Mouse (Mus musculus): ENCODE data around the gene Polr2f. TPM values are rescaled to one million over a fixed set of nuclear protein-coding genes. Genes with fewer than 3 reads are reported as not detected.

Gene Polr2f
- polyA plus RNA-seq, 1 experiment = 166 TPM

DNA sequence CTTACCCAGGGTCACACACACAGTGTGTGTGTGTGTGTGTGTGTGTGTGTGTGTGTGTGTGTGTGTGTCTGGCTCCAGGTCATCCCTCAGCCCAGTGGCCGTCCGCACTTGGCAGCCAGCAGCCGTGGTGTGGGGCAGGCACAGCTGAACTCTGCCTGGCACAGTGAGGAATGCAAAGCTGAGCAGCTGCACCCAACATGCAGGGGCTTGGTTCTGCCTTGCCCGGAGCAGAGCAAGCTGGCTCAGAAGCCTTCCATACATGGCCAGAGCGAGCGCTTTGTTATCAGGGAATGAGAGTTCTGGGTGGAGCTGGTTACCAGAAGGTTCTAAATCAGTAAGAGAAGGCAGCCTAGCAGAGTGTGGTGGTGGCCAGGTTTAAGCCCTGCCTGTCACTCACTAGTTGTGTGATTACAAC, 43.2 kb upstream of the Polr2f start:
- Histone ChIP-seq H3K36me3 (ENCODE audit: control insufficient read depth, insufficient read depth, low read length, poor library complexity, severe bottlenecking) (peaks cover 18% of the 10 kb centered on the region), H3K27ac (ENCODE audit: insufficient read depth, low read length) (no peak overlapping the region)

DNA sequence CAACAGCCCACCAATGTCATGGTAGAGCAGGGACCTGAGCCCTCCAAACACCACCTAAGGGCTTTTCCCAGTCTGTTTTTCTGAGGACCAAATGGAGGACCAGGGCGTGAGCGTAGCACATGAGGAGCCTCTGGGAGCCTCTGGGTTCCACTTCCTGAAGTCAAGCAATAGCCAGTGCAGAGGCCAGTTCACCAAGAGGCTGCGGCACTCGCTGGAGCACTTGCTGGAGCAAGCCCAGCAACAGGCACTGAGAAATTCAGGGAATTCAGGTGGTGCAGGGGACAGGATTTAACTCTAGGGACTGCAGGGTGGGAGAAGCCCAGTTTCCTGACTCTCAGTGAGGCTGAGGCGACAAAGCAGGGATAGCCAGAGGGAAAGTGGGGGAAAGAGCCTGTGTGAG, 42.6 kb upstream of the Polr2f start:
- Histone ChIP-seq H3K4me3 (ENCODE audit: low read depth, low read length) (no peak overlapping the region), H3K9me3 (replicated peaks; ENCODE audit: control insufficient read depth, insufficient read depth, low read length, poor library complexity, severe bottlenecking) (no peaks in the 10 kb centered on the region), H3K9ac (ENCODE audit: low read depth, poor library complexity, severe bottlenecking) (no peak overlapping the region), H3K27ac (ENCODE audit: insufficient read depth, low read length) (no peak overlapping the region), H3K36me3 (ENCODE audit: control insufficient read depth, insufficient read depth, low read length, poor library complexity, severe bottlenecking) (peaks cover 17% of the 10 kb centered on the region), H3K27me3 (ENCODE audit: control insufficient read depth, insufficient read depth, low read length, poor library complexity, severe bottlenecking) (no peaks in the 10 kb centered on the region), H3K4me1 (ENCODE audit: control insufficient read depth, insufficient read depth, low read length) (no peaks in the 10 kb centered on the region)
- TF ChIP-seq EP300 (IDR thresholded peaks at IDR 0.05; ENCODE audit: insufficient read depth, low read depth, low read length) (no peak), CTCF (IDR thresholded peaks at IDR 0.05; ENCODE audit: low read depth, low read length) (no peak)

More for the DNA sequence above, 43.2 kb upstream of the Polr2f start:
- Histone ChIP-seq H3K4me1 (ENCODE audit: control insufficient read depth, insufficient read depth, low read length) (no peaks in the 10 kb centered on the region), H3K9ac (ENCODE audit: low read depth, poor library complexity, severe bottlenecking) (no peak overlapping the region), H3K27me3 (ENCODE audit: control insufficient read depth, insufficient read depth, low read length, poor library complexity, severe bottlenecking) (no peaks in the 10 kb centered on the region), H3K9me3 (replicated peaks; ENCODE audit: control insufficient read depth, insufficient read depth, low read length, poor library complexity, severe bottlenecking) (no peaks in the 10 kb centered on the region), H3K4me3 (ENCODE audit: low read depth, low read length) (no peak overlapping the region)
- TF ChIP-seq POLR2A (IDR thresholded peaks at IDR 0.05; ENCODE audit: insufficient read depth, low read length) = no peak
- no peak for TF ChIP-seq CTCF (IDR thresholded peaks at IDR 0.05; ENCODE audit: low read depth, low read length)
- no peak for TF ChIP-seq EP300 (IDR thresholded peaks at IDR 0.05; ENCODE audit: insufficient read depth, low read depth, low read length)

DNA sequence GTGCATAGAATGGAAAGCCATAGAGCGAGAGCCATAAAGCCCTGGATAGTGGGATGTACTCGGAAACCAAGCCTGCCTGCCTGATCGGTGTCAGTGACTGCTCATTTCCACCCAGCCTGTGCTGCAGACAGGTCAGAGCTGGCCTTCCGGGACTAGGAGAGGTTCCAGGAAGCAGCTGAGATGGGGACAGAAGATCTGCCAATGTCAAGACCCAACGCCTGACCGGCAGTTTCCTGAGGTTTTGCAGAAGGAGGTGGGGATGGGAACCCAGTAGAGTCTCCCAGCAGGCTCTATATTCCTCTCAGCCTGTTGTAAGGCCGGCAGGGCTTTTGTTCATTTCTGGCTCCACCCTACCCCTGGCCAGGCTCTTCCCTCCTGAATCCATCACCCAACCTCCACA, 41.9 kb upstream of the Polr2f start:
- TF ChIP-seq CTCF (IDR thresholded peaks at IDR 0.05; ENCODE audit: low read depth, low read length) (no peak), EP300 (IDR thresholded peaks at IDR 0.05; ENCODE audit: insufficient read depth, low read depth, low read length) (no peak), POLR2A (IDR thresholded peaks at IDR 0.05; ENCODE audit: insufficient read depth, low read length) (no peak)
- Histone ChIP-seq H3K4me3 (ENCODE audit: low read depth, low read length) (no peak overlapping the region), H3K9ac (ENCODE audit: low read depth, poor library complexity, severe bottlenecking) (no peak overlapping the region), H3K4me1 (ENCODE audit: control insufficient read depth, insufficient read depth, low read length) (no peaks in the 10 kb centered on the region), H3K9me3 (replicated peaks; ENCODE audit: control insufficient read depth, insufficient read depth, low read length, poor library complexity, severe bottlenecking) (no peaks in the 10 kb centered on the region), H3K36me3 (ENCODE audit: control insufficient read depth, insufficient read depth, low read length, poor library complexity, severe bottlenecking) (peaks cover 11% of the 10 kb centered on the region), H3K27ac (ENCODE audit: insufficient read depth, low read length) (no peak overlapping the region), H3K27me3 (ENCODE audit: control insufficient read depth, insufficient read depth, low read length, poor library complexity, severe bottlenecking) (no peaks in the 10 kb centered on the region)

DNA sequence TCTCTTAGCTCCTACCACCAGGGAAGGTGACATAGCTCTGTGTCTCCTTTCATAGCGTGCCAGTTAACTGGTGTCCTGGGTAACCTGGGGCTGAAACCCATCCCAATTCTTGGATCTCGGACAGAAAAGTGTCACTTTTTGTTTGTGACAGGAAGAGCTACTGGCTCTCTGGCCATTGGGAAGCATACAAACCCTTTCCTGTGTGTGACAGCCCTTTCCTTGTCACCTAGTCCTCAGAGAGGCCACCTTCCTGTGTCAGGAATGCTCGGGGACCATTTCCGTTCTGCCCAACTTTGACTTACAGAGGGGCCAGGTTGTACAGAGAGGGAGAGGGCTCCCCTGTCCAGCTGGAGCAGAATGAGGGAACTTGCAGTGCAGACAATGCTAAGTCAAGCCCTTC, 41.4 kb upstream of the Polr2f start:
- TF ChIP-seq POLR2A (IDR thresholded peaks at IDR 0.05; ENCODE audit: insufficient read depth, low read length) (no peak), CTCF (IDR thresholded peaks at IDR 0.05; ENCODE audit: low read depth, low read length) (no peak), EP300 (IDR thresholded peaks at IDR 0.05; ENCODE audit: insufficient read depth, low read depth, low read length) (no peak)

DNA sequence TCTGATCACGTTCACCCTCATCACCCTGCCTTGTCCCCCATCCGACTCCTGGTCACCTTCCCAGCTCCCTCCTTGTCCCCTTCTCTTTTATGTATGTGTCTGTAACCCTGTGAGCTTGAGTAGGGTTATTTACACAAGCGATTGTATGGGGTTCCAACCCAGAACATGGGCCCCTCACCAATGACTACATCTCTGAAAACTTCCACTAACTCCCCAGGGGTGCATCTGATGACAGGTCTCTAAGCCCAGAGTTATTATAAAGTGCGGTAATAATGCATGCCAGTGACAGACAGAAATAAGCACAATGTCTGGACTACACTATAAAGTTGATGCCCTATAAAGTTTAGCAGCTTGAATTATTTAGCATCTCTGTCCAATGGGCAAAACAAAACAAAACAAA, 40.4 kb upstream of the Polr2f start:
- Histone ChIP-seq H3K9ac (ENCODE audit: low read depth, poor library complexity, severe bottlenecking) (no peak overlapping the region), H3K27me3 (ENCODE audit: control insufficient read depth, insufficient read depth, low read length, poor library complexity, severe bottlenecking) (no peaks in the 10 kb centered on the region), H3K4me3 (ENCODE audit: low read depth, low read length) (no peak overlapping the region), H3K9me3 (replicated peaks; ENCODE audit: control insufficient read depth, insufficient read depth, low read length, poor library complexity, severe bottlenecking) (no peaks in the 10 kb centered on the region), H3K4me1 (ENCODE audit: control insufficient read depth, insufficient read depth, low read length) (peaks cover 2% of the 10 kb centered on the region), H3K36me3 (ENCODE audit: control insufficient read depth, insufficient read depth, low read length, poor library complexity, severe bottlenecking) (no peaks in the 10 kb centered on the region), H3K27ac (ENCODE audit: insufficient read depth, low read length) (no peak overlapping the region)
- TF ChIP-seq POLR2A (IDR thresholded peaks at IDR 0.05; ENCODE audit: insufficient read depth, low read length) = no peak
- TF ChIP-seq CTCF (IDR thresholded peaks at IDR 0.05; ENCODE audit: low read depth, low read length) = no peak
- TF ChIP-seq EP300 (IDR thresholded peaks at IDR 0.05; ENCODE audit: insufficient read depth, low read depth, low read length) = no peak

More for the DNA sequence above, 41.4 kb upstream of the Polr2f start:
- H3K9ac ChIP-seq (ENCODE audit: low read depth, poor library complexity, severe bottlenecking) = no peak overlapping the region
- H3K36me3 ChIP-seq (ENCODE audit: control insufficient read depth, insufficient read depth, low read length, poor library complexity, severe bottlenecking) = peaks cover 5% of the 10 kb centered on the region
- H3K4me1 ChIP-seq (ENCODE audit: control insufficient read depth, insufficient read depth, low read length) = no peaks in the 10 kb centered on the region
- H3K9me3 ChIP-seq (replicated peaks; ENCODE audit: control insufficient read depth, insufficient read depth, low read length, poor library complexity, severe bottlenecking) = no peaks in the 10 kb centered on the region
- H3K27ac ChIP-seq (ENCODE audit: insufficient read depth, low read length) = no peak overlapping the region
- no peaks in the 10 kb centered on the region for H3K27me3 ChIP-seq (ENCODE audit: control insufficient read depth, insufficient read depth, low read length, poor library complexity, severe bottlenecking)
- no peak overlapping the region for H3K4me3 ChIP-seq (ENCODE audit: low read depth, low read length)

DNA sequence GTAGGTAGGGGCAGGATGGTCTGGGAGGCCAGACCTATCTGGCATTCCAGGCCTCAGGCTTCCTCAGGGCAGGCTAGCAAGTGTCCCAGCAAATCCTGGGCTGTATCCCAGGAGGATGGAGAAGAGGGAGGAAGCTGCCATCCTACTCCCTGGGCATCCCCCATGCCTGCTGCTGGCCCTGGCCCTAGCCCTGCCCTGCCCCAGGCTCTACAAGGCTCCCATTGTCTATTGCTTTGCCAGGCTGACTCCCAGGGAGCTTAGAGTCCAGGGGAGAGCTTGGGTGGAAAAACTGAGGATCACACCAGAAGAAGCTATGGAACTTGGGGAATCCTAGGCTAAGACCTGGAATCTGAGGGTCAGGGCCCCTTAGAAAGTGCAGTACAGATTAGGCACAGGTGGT, 39.3 kb upstream of the Polr2f start:
- Histone ChIP-seq H3K27me3 (ENCODE audit: control insufficient read depth, insufficient read depth, low read length, poor library complexity, severe bottlenecking) (no peaks in the 10 kb centered on the region), H3K9me3 (replicated peaks; ENCODE audit: control insufficient read depth, insufficient read depth, low read length, poor library complexity, severe bottlenecking) (no peaks in the 10 kb centered on the region), H3K36me3 (ENCODE audit: control insufficient read depth, insufficient read depth, low read length, poor library complexity, severe bottlenecking) (no peaks in the 10 kb centered on the region), H3K9ac (ENCODE audit: low read depth, poor library complexity, severe bottlenecking) (no peak overlapping the region), H3K4me1 (ENCODE audit: control insufficient read depth, insufficient read depth, low read length) (peaks cover 2% of the 10 kb centered on the region), H3K4me3 (ENCODE audit: low read depth, low read length) (no peak overlapping the region), H3K27ac (ENCODE audit: insufficient read depth, low read length) (no peak overlapping the region)
- TF ChIP-seq CTCF (IDR thresholded peaks at IDR 0.05; ENCODE audit: low read depth, low read length) (no peak), POLR2A (IDR thresholded peaks at IDR 0.05; ENCODE audit: insufficient read depth, low read length) (no peak), EP300 (IDR thresholded peaks at IDR 0.05; ENCODE audit: insufficient read depth, low read depth, low read length) (no peak)
